Mouse (Mus musculus): ENCODE measurements around the gene Mast4. TPM values are rescaled to one million over a fixed set of nuclear protein-coding genes. Genes with fewer than 3 reads are reported as not detected.
A peak's percentile ranks its signal among the peaks of the same experiment; 100 is the strongest.

Mast4 gene
- polyA plus RNA-seq, 1 experiment from 2014 or later = 21.1 TPM

DNA sequence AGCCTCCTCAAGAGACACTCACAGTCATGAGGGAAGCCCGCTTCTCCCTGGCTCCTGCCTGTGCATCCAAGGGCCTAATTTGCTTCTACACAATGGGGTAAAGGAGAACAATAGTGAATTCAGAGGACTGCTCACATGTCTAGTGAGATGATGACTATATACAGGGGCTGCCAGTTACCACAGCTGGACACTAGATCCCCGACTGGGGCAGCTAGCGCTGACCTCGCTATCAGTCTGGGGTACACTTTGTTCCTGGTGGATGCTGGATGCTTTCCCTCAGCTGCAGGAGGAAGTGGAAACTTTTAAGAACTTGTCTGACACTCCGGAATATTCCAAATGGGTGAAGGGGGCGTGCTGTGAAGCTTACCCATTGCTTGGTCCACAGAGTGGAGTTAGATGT, 319.7 kb downstream of the Mast4 start:
- Histone ChIP-seq H3K4me1 (ENCODE audit: control insufficient read depth, insufficient read depth, low read length) (0 out of 2 replicates have a peak, but pooled peaks cover 4% of the 10 kb centered on the region), H3K27me3 (replicated peaks; ENCODE audit: control insufficient read depth, insufficient read depth, low read length) (no peaks in the 10 kb centered on the region), H3K9me3 (ENCODE audit: control insufficient read depth, low read length) (no peaks in the 10 kb centered on the region), H3K4me3 (ENCODE audit: low read depth, low read length) (no peak overlapping the region), H3K9ac (ENCODE audit: low read depth, low read length) (no peak overlapping the region), H3K36me3 (ENCODE audit: control insufficient read depth, insufficient read depth, low read length) (no peaks in the 10 kb centered on the region), H3K4me2 (ENCODE audit: low read depth, low read length) (no peak overlapping the region), H3K27ac (replicated peaks; ENCODE audit: low read depth, low read length) (no peak overlapping the region)
- DNase-seq (ENCODE audit: low spot score) (no peak), ATAC-seq (ENCODE audit: low read depth) (0 out of 2 replicates have a peak, but pooled peaks have one; percentile 18)
- 77% methylated on average over 6 of the region's 6 CpGs for WGBS

DNA sequence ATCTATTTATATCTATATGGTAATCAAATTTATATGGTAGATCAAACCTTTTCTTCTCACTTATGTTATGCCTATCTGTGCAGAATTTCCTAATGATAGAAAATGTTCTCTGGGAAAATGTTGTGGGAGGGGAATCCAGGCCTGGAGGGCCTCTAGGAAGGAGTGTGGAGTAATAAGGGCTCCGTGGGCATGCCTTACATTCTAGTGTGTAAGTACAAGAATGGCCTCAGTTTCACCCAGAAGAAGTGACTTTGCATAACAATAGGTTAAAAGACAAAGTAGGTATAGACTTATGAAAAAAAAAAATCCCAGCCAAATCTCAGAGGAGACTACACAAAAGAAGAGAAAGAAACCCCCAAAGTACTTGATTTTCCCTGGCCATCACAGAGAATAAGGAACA, 320.1 kb downstream of the Mast4 start:
- Histone ChIP-seq H3K36me3 (ENCODE audit: control insufficient read depth, insufficient read depth, low read length) (no peaks in the 10 kb centered on the region), H3K27me3 (replicated peaks; ENCODE audit: control insufficient read depth, insufficient read depth, low read length) (no peaks in the 10 kb centered on the region), H3K9me3 (ENCODE audit: control insufficient read depth, low read length) (no peaks in the 10 kb centered on the region), H3K4me3 (ENCODE audit: low read depth, low read length) (no peak overlapping the region), H3K4me2 (ENCODE audit: low read depth, low read length) (no peak overlapping the region), H3K9ac (ENCODE audit: low read depth, low read length) (no peak overlapping the region), H3K27ac (replicated peaks; ENCODE audit: low read depth, low read length) (no peak overlapping the region), H3K4me1 (ENCODE audit: control insufficient read depth, insufficient read depth, low read length) (0 out of 2 replicates have a peak, but pooled peaks cover 4% of the 10 kb centered on the region)
- 67% methylated on average over 1 of the region's 1 CpGs for WGBS
- no peak for ATAC-seq (ENCODE audit: low read depth)
- DNase-seq (ENCODE audit: low spot score) = no peak

DNA sequence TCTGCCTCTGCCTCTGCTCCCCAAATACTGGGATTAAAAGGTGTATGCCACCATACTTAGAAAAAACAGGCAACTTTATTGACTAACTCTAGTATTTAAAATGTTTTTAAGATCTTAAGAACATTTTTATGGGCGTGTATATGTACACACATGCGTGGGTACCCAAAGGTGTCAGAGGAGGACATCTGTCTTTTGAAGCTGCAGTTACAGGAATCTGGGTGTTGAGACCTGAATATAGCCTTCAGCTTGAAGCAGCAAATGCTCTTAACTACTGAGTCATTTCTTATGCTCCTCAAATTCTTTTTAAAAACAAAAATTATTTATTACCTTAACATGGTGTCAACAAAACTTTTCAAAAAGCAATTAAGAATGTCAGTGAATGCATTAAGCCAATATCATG, 329.1 kb downstream of the Mast4 start:
- no peak for ATAC-seq (ENCODE audit: low read depth)
- WGBS = 83% methylated on average over 2 of the region's 2 CpGs

DNA sequence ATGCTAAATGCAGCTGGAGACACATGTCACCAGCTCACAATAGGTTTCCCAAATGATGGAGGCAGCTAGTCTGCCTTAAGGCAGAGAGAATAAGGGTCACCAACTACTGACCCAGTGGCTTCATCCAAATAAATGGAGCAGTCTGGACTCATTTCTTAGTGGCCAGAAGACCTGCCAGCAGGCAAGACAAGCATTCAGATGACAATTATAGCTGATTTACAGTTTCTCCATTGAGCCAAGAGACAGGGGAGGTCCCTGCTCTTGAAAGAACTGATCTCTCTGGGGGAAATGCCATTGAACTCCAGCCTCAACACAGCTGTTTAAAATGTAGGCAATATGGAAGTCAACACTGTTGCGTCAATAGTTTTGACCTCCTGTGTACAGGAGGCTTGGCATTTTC, 332.5 kb downstream of the Mast4 start:
- DNase-seq (ENCODE audit: low spot score) (peak; percentile 45), ATAC-seq (ENCODE audit: low read depth) (no peak)
- H3K4me2 ChIP-seq (ENCODE audit: low read depth, low read length) = no peak overlapping the region
- H3K36me3 ChIP-seq (ENCODE audit: control insufficient read depth, insufficient read depth, low read length) = no peaks in the 10 kb centered on the region
- H3K9me3 ChIP-seq (ENCODE audit: control insufficient read depth, low read length) = no peaks in the 10 kb centered on the region
- no peak overlapping the region for H3K27ac ChIP-seq (replicated peaks; ENCODE audit: low read depth, low read length)
- 54% methylated on average over 1 of the region's 1 CpGs for WGBS
- H3K9ac ChIP-seq (ENCODE audit: low read depth, low read length) = no peak overlapping the region
- H3K27me3 ChIP-seq (replicated peaks; ENCODE audit: control insufficient read depth, insufficient read depth, low read length) = no peaks in the 10 kb centered on the region
- no peaks in the 10 kb centered on the region for H3K4me1 ChIP-seq (ENCODE audit: control insufficient read depth, insufficient read depth, low read length)
- H3K4me3 ChIP-seq (ENCODE audit: low read depth, low read length) = no peak overlapping the region

More for the DNA sequence above, 329.1 kb downstream of the Mast4 start:
- Histone ChIP-seq H3K36me3 (ENCODE audit: control insufficient read depth, insufficient read depth, low read length) (no peaks in the 10 kb centered on the region), H3K4me2 (ENCODE audit: low read depth, low read length) (no peak overlapping the region), H3K27me3 (replicated peaks; ENCODE audit: control insufficient read depth, insufficient read depth, low read length) (no peaks in the 10 kb centered on the region), H3K9me3 (ENCODE audit: control insufficient read depth, low read length) (no peaks in the 10 kb centered on the region), H3K4me3 (ENCODE audit: low read depth, low read length) (no peak overlapping the region), H3K4me1 (ENCODE audit: control insufficient read depth, insufficient read depth, low read length) (no peaks in the 10 kb centered on the region), H3K9ac (ENCODE audit: low read depth, low read length) (no peak overlapping the region), H3K27ac (replicated peaks; ENCODE audit: low read depth, low read length) (no peak overlapping the region)
- no peak for DNase-seq (ENCODE audit: low spot score)

DNA sequence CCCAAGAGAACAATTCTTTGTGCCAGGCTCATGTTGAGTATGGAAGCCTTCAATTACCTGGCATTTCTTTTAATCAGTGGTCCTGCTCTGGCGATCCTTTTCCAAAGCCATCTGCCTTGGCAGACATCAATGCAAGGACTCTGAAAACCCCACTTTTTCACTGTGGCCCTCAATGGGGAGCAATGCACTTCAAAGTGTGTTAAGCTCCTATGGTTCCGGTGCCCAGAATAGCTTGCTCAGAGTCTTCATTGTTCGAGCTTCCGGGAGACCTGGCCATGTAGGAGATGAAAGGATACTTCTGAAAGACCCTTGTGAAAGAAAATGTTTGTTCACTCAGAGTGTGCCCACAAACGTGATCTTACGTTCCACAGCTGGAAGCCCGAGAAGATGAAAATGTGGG, 333.4 kb downstream of the Mast4 start:
- WGBS = 52% methylated on average over 7 of the region's 7 CpGs
- Histone ChIP-seq H3K27me3 (replicated peaks; ENCODE audit: control insufficient read depth, insufficient read depth, low read length) (no peaks in the 10 kb centered on the region), H3K4me2 (ENCODE audit: low read depth, low read length) (no peak overlapping the region), H3K36me3 (ENCODE audit: control insufficient read depth, insufficient read depth, low read length) (no peaks in the 10 kb centered on the region), H3K4me1 (ENCODE audit: control insufficient read depth, insufficient read depth, low read length) (no peaks in the 10 kb centered on the region), H3K4me3 (ENCODE audit: low read depth, low read length) (no peak overlapping the region), H3K27ac (replicated peaks; ENCODE audit: low read depth, low read length) (no peak overlapping the region), H3K9me3 (ENCODE audit: control insufficient read depth, low read length) (no peaks in the 10 kb centered on the region), H3K9ac (ENCODE audit: low read depth, low read length) (no peak overlapping the region)
- ATAC-seq (ENCODE audit: low read depth) (no peak), DNase-seq (ENCODE audit: low spot score) (no peak)

DNA sequence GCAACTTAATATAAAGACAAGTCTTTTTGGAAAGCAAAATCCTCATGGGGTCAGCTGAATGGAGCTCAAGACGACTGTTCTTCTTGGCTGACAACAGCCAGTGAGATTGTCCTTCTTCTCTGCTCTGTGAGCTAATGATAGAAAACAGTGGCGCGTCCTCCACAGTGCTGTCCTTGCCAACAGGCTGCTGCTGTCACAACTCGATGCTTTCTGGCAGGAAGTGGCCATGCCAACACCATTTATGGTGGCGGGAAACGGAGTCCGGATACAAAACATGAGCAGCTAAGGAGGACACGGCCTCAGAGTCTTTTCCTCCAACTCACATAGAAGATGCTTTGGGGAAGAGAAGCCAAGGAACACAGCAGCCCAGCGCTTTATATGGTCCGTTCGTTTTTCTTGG, 340.2 kb downstream of the Mast4 start:
- H3K27me3 ChIP-seq (replicated peaks; ENCODE audit: control insufficient read depth, insufficient read depth, low read length) = no peaks in the 10 kb centered on the region
- no peak overlapping the region for H3K4me2 ChIP-seq (ENCODE audit: low read depth, low read length)
- no peaks in the 10 kb centered on the region for H3K9me3 ChIP-seq (ENCODE audit: control insufficient read depth, low read length)
- no peaks in the 10 kb centered on the region for H3K4me1 ChIP-seq (ENCODE audit: control insufficient read depth, insufficient read depth, low read length)
- no peak overlapping the region for H3K9ac ChIP-seq (ENCODE audit: low read depth, low read length)
- no peak overlapping the region for H3K27ac ChIP-seq (replicated peaks; ENCODE audit: low read depth, low read length)
- ATAC-seq (ENCODE audit: low read depth) = no peak
- 84% methylated on average over 11 of the region's 11 CpGs for WGBS
- no peaks in the 10 kb centered on the region for H3K36me3 ChIP-seq (ENCODE audit: control insufficient read depth, insufficient read depth, low read length)
- no peak for DNase-seq (ENCODE audit: low spot score)
- no peak overlapping the region for H3K4me3 ChIP-seq (ENCODE audit: low read depth, low read length)

DNA sequence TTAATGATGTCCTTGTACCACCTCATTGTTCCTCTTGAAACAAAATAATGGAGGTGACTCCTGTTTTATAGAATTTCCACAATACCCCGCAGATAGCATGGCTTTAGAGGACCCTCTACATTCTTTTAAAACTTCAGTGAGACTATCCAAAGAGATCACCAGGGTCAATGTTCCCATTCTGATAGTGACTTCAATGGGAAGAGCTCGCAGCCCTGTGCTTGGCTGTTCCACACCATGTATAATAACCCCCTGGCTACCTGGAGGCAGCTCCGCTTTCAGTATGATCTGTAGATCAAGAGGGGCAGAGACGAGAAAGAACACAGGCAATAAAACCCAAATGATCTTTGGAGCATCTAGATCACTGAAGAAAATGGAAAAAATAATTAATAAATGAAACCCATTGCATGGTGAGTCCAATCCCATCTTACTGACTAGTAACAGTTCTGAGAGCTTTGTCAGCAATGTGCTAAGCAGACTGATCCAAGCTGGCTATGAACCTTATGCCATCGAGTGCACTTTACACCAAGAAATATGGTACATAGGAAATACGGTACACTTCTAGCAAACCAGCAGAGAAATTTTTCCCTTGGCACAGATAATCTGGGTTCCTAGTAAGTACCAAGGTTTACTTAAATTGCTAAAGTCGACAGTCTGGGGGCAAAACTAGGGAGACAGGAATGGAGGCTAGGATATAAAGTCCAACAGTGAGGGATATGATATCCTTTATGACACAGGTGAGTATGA, 341.4 kb downstream of the Mast4 start:
- H3K9ac ChIP-seq (ENCODE audit: low read depth, low read length) = no peak overlapping the region
- ATAC-seq (ENCODE audit: low read depth) = no peak

DNA sequence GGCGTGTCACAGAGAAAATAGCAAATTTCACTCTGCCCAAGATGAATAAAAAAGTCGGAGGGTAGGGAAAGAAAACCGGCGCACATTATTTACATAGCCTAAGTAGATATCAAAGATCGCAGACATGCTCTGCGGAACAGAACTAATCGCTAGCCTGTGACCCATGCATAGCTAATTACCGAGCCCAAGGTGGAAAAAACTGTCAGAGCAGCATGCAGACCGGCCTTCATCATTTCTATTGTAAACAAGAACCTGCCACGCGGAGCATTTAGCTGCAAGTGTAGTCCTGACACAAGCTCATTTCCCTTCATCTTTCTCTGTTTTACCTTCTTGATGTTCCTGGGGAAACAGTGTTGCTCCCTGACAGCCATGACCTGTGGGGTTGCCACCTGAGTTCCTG, 342.4 kb downstream of the Mast4 start:
- H3K9ac ChIP-seq (ENCODE audit: low read depth, low read length) = no peak overlapping the region
- H3K4me3 ChIP-seq (ENCODE audit: low read depth, low read length) = no peak overlapping the region
- no peaks in the 10 kb centered on the region; the same call in 1 of the 2 replicates for H3K27me3 ChIP-seq (replicated peaks; ENCODE audit: control insufficient read depth, insufficient read depth, low read length)
- H3K27ac ChIP-seq (replicated peaks; ENCODE audit: low read depth, low read length) = no peak overlapping the region
- no peaks in the 10 kb centered on the region for H3K4me1 ChIP-seq (ENCODE audit: control insufficient read depth, insufficient read depth, low read length)
- H3K9me3 ChIP-seq (ENCODE audit: control insufficient read depth, low read length) = no peaks in the 10 kb centered on the region
- H3K36me3 ChIP-seq (ENCODE audit: control insufficient read depth, insufficient read depth, low read length) = no peaks in the 10 kb centered on the region
- ATAC-seq (ENCODE audit: low read depth) = no peak
- WGBS = 55% methylated on average over 11 of the region's 11 CpGs
- no peak overlapping the region for H3K4me2 ChIP-seq (ENCODE audit: low read depth, low read length)
- DNase-seq (ENCODE audit: low spot score) = no peak

More for the DNA sequence above, 341.4 kb downstream of the Mast4 start:
- H3K4me1 ChIP-seq (ENCODE audit: control insufficient read depth, insufficient read depth, low read length) = no peaks in the 10 kb centered on the region
- whole genome bisulfite sequencing = 80% methylated on average over 7 of the region's 7 CpGs
- no peaks in the 10 kb centered on the region for H3K9me3 ChIP-seq (ENCODE audit: control insufficient read depth, low read length)
- no peak overlapping the region for H3K4me3 ChIP-seq (ENCODE audit: low read depth, low read length)
- no peaks in the 10 kb centered on the region for H3K36me3 ChIP-seq (ENCODE audit: control insufficient read depth, insufficient read depth, low read length)
- H3K27ac ChIP-seq (replicated peaks; ENCODE audit: low read depth, low read length) = no peak overlapping the region
- no peak for DNase-seq (ENCODE audit: low spot score)
- no peaks in the 10 kb centered on the region; the same call in 1 of the 2 replicates for H3K27me3 ChIP-seq (replicated peaks; ENCODE audit: control insufficient read depth, insufficient read depth, low read length)
- H3K4me2 ChIP-seq (ENCODE audit: low read depth, low read length) = no peak overlapping the region

DNA sequence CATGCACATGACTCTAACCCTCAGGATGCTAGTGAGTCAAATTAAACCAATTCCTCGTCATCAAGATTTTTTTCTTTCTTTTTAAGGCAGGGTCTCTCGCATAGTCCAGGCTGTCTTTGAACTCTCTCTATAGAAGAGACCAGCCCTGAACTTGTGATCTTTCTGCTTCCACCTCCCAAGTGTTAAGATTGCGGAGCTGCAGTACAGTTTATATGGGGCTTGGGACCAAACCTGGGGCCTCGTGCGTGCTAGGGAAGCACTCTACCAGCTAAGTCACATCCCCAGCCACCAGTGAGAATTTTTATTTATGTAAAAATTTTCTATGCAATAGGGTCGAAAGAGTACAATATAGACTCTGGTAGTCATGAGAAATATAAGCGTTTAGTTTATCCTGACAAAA, 343.1 kb downstream of the Mast4 start:
- ATAC-seq (ENCODE audit: low read depth) (no peak), DNase-seq (ENCODE audit: low spot score) (no peak)
- Histone ChIP-seq H3K4me3 (ENCODE audit: low read depth, low read length) (no peak overlapping the region), H3K27me3 (replicated peaks; ENCODE audit: control insufficient read depth, insufficient read depth, low read length) (no peaks in the 10 kb centered on the region; the same call in 1 of the 2 replicates), H3K27ac (replicated peaks; ENCODE audit: low read depth, low read length) (no peak overlapping the region), H3K4me2 (ENCODE audit: low read depth, low read length) (no peak overlapping the region), H3K9me3 (ENCODE audit: control insufficient read depth, low read length) (no peaks in the 10 kb centered on the region), H3K4me1 (ENCODE audit: control insufficient read depth, insufficient read depth, low read length) (no peaks in the 10 kb centered on the region), H3K9ac (ENCODE audit: low read depth, low read length) (no peak overlapping the region), H3K36me3 (ENCODE audit: control insufficient read depth, insufficient read depth, low read length) (no peaks in the 10 kb centered on the region)
- WGBS = 83% methylated on average over 7 of the region's 7 CpGs
